Mouse (Mus musculus) A20 (cell line): ENCODE measurements at regions not wholly inside any gene's neighbourhood (a gene's known extent, or its start where the extent isn't known, plus 50 kb on each side); places are given as distances from the start of the nearest gene placed in this dataset.

Experiments used
- DNase-seq: peaks from one replicate; pipeline ENCODE4 v3.0.0-alpha.2; 2011; ENCODE audit warnings: low read depth, low spot score

- no peak for DNase-seq
Observed at GRCm38 (mm10) chr16:76232680-76233079, 140.9 kb downstream of the Nrip1 start.

- no peak for DNase-seq
Observed at GRCm38 (mm10) chr16:76232174-76232573, 141.5 kb downstream of the Nrip1 start.

DNA sequence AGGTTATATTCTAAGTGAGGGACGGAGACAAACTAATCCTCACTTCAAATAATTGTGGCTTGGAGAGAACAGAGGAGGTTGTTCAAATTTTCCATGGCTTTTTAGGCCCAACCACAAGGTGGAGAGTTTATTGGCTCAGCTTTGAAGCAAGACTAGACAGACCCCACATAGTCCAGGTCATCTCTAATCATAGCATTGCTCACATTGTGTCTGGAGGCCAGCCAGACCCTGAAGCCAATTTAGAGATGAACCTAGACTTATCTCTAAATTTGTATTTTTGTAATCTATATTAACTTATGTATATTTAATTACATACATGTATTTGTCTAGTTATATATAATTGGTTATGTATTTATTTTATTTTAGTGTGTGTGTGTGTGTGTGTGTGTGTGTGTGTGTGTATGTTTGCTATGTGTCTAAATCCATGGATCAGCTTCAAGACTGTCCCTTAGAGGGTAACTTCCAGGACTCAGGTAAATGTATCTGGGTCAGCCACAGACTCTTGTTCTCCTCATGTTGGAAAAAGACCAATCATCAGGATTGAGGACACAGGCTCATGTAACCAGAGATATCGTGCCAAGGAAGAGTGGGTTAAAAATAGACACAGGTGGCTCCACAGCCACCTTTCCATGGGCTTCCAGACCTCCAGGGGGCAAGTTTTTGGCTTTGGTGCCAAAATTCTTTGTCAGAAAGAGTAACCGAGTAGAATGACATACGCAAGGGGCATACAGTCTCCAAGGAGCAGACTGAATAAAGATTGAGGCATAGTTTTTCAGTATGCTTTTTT lies 142.9 kb downstream of the Nrip1 start:
- DNase-seq = no peak

- no peak for DNase-seq
Observed at GRCm38 (mm10) chr16:76228451-76228850, 145.2 kb downstream of the Nrip1 start.

- DNase-seq = no peak
Observed at GRCm38 (mm10) chr16:76226446-76226845, 147.2 kb downstream of the Nrip1 start.

DNA sequence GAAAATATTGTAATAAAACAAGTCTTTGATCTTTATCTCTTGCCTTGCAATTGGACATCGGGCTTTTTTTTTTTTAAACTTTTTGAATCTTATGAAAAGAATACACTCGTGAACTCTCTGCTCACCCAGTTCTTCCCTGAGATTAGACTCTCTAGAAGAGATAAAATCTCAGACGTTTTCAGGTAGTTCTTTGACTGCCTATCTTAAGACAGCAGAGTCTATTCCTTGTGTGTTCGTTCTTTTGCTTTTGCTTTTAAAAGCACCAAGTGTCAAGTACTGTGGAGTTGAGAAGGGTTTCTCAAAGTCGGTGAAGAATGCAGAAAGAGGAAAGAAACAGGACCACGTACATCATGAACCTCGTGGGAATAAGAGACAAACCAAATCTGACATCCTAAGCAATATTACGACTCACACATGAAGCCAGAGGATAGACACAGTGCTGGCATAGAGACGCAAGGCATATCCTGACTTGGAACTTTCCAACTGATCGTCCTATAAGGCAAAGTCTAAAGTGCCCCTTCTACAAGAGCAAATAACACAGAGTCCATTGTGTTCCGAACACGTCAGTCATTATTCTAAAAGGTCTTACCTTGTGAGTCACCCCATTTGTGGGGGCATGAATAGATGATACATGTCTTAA lies 147.9 kb downstream of the Nrip1 start:
- no peak for DNase-seq

- no peak for DNase-seq
Observed at GRCm38 (mm10) chr16:76224901-76225586, 148.6 kb downstream of the Nrip1 start.

DNA sequence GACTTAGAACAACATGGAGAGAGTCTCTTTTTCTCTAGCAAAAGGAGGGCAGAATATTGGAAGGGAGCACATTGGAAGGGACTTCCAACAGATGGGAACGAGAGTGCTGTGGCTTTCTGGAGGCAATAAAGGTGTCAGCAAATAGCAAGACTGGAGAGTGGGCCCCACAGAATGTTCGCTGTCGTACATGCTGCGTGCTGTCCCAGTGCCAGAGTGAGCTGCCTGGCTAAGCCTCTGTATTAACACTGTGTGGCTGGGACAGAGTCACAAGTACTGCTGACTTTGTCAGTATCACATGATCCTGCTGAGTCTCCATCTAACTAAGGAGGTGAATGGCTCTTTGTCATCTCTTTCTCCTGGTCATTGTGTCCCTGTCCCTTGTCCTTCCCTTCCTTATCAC lies 149.9 kb downstream of the Nrip1 start:
- DNase-seq = no peak

- DNase-seq = no peak
Observed at GRCm38 (mm10) chr16:76222960-76223359, 150.7 kb downstream of the Nrip1 start.

DNA sequence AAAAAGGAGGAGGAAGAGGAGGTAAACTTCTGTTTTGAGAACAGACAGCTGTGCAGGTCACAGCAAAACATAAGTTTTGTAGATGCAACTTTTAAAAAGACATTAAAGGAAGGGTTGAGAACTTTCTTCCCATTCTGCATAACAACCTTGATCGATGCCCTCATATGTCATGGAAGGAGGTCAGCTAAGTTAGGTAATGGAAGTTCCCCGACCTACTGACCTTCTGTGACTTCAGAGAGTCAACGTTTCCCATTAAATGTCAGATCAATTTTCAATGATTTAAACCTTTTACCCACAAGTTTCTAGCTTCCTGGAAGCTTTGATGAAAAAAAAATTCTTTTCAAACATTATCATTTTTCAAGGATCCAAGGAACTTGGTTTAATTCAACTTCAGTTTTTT lies 153.2 kb downstream of the Nrip1 start:
- DNase-seq = no peak

- no peak for DNase-seq
Observed at GRCm38 (mm10) chr16:76219233-76219632, 154.4 kb downstream of the Nrip1 start.

DNA sequence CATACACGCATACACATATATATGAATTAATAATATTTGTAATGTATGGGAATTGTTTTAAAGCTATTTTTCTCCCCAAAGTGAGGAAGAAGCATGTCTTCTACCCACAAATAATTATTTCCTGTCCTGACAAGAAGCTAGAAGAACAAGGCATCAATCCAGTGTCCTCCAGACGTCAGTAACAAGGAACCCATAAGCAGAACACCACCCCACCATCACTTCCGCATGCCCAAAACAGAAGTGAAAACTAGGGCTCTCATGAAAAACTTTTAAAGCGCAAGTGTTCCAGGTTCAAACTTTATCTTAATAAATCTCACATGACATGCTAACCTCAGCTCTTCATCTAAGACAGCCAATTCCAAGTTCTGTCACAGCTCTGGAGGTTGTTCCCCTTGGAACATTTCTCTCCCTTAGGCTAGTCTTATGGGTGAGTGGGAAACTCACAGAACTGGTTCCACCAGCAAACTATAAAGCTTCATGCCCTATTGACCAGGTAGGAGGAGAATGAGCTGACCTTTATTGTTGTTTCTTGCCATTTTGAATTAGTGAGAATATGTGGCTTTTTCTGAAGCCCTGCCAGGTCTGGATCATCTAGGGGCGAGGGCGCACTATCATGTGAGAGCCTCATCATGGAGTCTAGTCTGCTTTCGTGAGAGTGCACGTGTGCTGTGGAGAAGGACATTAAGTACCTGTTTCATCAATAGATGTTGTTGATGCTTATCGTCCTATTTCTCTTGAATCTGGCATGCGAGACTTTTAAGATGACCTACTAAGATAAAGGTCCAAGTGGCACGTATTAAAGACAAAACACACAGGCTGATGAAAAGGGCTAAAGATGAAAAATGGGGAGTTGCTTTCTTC lies 155.1 kb downstream of the Nrip1 start:
- DNase-seq = no peak

GRCm38 (mm10) chr16:76216184-76216583 lies 157.4 kb downstream of the Nrip1 start:
- no peak for DNase-seq

GRCm38 (mm10) chr16:76215558-76215957 lies 158.1 kb downstream of the Nrip1 start:
- no peak for DNase-seq

GRCm38 (mm10) chr16:76201773-76202571 lies 171.7 kb downstream of the Nrip1 start:
- peak; percentile 46 for DNase-seq

GRCm38 (mm10) chr16:76200801-76201728 lies 172.6 kb downstream of the Nrip1 start:
- DNase-seq = no peak

DNA sequence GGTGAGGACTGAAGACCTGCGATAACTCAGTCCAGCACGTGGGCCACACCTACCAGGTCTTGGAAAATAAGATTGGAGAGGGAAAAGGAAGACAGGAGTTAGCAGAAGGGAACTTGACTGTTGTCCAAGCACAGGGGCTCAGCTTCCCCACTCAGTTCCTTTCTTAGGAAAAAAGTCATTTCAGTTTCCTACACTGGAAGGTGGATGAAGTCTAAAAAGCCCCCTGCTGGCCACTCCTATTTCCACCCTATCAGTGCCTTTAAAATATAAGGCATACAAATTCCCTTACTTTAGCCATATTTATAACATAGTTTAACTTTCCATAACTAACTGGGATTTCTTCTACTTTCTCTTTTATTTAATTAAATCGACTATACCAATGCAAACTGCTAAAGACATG lies 173.4 kb downstream of the Nrip1 start:
- DNase-seq = peak; percentile 43

DNA sequence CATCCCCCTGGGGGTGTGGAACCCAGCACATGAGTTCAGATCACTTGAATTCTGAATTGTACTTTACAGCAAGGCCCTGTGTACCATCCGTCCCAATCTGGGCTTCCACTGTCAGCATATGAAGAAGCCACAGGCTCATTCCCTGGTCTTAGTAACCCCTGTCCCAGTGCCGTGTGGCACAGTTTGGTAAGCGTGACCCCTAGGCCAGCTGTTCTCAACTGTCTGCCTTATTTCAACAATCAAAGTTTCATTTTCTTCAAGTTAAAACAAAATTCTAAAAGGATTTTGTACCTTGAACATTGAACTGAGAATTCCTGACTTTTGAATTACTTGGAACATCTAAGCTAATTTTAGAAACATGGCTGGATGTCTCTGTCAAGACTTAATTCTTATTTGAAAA lies 174.6 kb downstream of the Nrip1 start:
- DNase-seq = no peak

- DNase-seq = no peak
Observed at GRCm38 (mm10) chr16:76194291-76194690, 172.2 kb upstream of the Samsn1 start.

- no peak for DNase-seq
Observed at GRCm38 (mm10) chr16:76191135-76191534, 169.1 kb upstream of the Samsn1 start.
